Mouse (Mus musculus) spleen, postnatal 4 days (tissue): ENCODE data around the gene Tulp1.
A peak's percentile ranks its signal among the peaks of the same experiment; 100 is the strongest.
"Not testable (repeated sequence)": the region's sequence is repeated elsewhere in the genome, so short reads cannot be mapped to it uniquely, and the experiment has no call there.

Experiments
- DNase-seq, 2 experiments: peaks; one replicate each; pipeline ENCODE4 v3.0.0; 2022; ENCODE audit warnings: low spot score in 2 of 2

Gene Tulp1

DNA sequence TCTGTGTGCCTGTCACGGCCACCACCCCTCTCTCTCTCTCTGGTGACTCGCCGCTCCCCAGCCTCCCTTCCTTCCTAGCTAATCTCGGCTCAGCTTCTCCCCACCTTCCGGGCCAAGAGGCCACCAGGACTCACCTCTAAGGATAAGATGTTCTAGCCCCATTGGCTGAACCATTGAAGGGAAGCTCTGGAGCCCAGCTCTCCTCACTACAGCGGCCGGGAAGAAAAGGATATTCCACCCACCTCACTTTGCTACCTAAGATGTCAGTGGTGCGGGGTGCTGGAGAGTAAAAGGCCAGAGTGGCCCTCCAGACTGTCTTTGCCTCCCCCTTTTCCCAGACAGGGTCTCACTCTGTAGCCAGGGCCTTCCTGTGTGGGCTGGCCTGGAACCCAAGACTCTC lies at the start of gene Tulp1:
Tulp1 (minus strand) TSS at position 101 of the 400 bp plus-strand sequence.
- DNase-seq: no peak

DNA sequence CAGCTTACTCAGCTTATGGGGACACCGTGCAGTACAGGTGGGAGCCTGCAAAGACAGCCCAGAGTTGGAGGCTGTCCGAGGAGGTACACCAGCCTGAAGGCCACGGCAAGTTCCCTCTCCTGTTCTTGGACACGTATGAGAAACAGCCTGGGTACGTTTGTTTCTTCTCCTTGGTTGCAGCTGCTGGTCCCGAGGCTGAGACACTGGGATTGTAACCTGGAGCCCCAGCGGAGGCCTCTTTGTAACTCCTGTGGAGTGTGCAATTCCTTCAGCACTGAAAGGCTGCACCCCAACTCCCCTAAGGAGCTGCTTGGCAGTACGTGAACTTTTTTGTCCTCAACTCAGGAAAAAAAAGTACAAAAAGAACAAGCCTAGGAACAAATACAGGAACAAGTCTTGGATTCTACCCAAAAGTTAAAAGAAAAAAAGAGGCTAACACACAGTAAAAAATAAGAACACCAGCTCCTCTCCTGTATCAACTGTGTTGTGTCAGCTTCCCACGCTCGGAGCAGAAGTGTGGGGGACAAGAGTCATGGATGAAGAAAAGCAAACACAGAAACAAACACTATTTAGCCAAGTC lies 46.4 kb upstream of the Tulp1 start:
- no peak for DNase-seq

DNA sequence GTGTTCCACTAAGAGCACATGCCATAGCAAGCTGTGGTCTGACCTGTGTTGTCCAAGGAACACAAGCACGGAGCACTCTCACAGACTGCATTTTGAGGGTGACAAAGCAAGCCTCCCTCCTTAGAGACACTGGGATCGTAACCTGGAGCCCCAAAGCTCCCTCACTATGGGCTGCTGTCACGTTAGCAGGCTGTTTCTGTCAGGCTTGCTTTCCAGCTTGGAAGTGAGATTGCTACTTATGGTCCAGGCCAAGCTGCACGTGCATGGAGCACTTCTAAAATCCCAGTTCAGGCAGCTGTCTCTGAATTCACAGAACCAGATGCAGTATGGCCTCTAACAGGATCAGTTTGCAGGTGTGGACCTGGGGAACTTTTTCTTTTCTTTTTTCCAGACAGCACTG lies 45.7 kb upstream of the Tulp1 start:
- DNase-seq: no peak

DNA sequence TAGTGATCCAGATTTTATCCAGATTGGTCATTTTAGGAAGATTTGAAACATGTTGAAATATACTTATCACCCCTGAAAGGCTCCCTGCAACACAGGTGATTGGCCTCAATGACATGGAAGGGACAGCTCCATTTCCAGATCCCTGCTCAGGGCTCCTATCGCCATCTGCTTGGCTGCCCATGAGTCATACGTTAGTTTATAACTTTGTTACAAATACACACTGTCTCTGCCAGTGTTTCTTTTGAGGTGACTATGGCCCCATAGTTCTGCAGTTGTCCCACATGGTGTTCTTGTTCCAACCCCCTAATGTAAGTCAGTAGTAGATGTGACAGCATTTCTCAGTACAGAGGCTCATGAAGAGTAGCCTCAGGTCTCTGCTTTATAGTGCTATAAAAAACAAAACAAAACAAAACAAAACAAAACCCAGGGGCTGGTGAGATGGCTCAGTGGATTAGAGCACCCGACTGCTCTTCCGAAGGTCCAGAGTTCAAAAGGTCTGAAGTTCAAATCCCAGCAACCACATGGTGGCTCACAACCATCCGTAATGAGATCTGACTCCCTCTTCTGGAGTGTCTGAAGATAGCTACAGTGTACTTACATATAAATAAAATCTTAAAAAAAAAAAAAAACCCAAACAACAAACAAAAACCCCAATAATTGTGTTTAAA lies 43.4 kb upstream of the Tulp1 start:
- DNase-seq: no peak

DNA sequence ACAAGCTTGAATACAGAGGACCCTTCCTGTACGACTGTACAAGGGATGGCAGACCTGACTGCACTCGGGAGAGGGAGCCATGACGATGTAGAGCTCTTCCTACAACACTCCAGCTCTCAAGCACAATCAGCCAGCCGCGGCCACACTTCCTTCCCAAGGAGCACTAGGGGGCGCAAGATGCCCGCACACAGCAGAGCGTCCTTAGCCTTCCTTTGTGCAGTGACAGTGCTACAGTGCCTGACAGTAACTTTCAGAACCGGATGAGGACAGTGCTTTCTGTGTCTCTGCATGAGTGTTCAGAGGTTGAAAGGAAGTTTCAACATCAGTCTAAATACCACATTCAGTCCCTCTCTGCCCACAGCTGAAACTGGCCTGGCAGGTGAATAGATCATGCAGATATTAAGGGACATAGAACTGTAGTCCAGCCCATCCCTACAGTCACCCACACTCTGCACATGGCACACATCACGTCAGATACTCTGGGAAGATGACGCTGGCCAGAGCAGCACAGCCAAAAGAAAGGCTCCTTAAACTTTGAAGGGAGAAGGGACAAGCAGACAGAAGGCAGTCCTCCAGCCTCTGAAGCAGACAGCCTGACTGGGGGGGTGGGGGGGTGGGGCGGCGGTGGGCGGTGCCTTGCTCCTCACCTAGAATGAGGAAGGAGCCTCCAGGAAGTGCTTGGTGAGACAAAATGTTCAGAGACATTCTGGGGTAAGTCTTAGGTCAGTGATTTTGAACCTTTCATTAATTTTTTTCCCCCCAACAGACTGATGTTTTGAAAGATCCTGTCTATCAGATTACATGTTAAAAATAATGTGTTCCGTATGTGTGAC lies 42.6 kb upstream of the Tulp1 start:
- DNase-seq: peak; percentile 77 to 88

DNA sequence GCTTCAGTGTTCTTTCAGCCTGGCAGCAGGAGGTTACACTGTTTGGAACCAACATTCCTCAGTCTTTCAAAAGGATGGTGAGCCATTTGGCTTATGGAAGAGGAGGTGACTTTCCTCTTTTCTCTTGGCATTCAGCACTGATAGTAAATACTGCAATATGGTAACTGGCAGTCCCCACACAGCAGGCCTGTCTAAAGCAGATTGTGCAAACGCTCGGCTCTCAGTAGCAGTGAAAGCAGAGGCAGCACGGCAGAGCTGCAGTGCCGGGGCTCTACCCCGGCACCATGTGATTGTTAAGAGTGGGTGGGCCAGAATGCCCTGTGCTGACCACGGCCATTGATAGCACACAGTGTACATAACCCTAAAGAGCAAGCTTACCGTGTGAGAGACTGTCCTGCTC lies 41.4 kb upstream of the Tulp1 start:
- no peak for DNase-seq

DNA sequence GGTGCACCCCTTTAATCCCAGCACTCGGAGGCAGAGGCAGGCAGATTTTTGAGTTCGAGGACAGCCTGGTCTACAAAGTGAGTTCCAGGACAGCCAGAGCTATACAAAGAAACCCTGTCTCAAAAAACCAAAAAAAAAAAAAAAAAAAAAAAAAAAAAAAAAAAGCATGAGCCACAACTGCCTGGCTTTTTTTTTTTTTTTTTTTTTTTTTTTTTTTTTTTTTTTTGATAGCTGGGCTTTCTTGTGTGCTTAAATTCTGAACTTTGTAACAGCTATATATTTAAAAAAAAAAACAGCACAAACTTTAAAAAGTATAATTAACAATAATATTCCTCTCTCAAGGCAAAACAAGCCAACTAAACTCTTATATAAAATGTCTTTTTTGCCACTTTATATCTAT lies 39.7 kb upstream of the Tulp1 start:
- not testable (repeated sequence) for DNase-seq

DNA sequence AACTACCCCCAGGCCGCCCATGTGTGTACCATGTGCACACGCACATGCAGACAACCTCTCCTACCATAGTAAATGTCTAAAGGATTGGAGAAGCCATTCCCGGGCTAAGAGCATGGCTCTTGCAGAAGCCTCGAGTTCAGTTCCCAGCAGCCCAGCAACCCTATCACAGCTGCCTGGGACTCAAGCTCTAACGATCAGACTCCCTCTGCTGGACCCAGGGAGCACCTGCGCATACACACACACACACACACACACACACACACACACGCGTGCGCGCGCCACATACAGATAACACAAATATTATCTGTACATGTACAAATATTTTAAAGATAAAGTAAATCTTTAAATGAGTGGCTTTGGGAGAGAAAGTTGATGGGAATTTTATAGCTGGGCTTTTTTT lies 39.3 kb upstream of the Tulp1 start:
- no peak for DNase-seq

DNA sequence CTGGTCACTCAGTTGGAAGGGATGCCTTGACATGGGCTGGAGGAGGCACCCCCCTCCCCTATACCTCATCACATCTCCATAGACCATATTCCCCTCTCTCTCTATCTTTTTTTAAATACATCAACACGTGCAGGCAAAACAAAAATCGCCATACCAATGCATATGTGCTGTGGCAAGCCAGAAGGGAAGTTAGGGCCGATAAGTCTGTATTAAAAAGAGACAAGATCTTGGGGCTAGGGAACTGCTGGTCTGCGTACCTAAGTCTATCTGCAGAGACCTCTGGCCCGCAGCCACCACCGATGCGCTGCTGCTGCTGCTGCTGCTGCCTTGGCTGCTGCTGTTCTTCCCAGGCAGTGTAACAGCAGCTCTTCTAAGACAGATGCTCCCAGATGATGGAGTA lies 30.0 kb upstream of the Tulp1 start:
- no peak for DNase-seq

DNA sequence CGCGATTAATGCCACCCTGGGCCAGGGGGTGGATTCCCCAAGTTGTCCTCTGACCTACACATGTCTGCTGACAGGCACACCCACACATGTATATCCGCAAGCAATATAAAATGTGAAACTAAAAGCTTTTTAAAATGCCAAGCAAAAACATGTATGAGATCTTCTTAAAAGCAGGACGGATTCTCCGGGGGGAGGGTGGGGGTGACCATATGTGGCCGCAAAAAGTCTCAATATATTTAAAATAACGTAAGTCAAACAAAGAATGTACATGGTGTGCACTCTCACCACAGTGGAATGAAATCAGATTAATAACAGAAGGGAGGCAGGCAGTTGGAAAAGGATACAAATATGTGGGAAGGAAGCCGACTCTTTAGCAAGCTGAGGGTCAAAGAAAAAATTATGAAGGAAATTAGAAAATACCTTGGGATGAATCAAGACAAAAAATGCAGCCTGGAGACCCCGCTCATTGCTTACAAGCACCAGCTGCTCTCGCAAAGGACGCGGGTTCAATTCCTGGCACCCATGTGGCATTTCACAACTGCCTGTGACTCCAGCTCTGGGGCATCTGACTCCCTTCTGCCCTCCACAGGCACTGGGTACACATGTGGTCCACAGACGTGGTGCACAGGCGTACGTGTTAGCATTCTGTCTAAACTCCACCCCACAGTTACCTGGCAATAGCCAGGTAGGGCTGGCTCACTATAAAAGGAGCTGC lies 29.2 kb upstream of the Tulp1 start:
- DNase-seq: no peak

DNA sequence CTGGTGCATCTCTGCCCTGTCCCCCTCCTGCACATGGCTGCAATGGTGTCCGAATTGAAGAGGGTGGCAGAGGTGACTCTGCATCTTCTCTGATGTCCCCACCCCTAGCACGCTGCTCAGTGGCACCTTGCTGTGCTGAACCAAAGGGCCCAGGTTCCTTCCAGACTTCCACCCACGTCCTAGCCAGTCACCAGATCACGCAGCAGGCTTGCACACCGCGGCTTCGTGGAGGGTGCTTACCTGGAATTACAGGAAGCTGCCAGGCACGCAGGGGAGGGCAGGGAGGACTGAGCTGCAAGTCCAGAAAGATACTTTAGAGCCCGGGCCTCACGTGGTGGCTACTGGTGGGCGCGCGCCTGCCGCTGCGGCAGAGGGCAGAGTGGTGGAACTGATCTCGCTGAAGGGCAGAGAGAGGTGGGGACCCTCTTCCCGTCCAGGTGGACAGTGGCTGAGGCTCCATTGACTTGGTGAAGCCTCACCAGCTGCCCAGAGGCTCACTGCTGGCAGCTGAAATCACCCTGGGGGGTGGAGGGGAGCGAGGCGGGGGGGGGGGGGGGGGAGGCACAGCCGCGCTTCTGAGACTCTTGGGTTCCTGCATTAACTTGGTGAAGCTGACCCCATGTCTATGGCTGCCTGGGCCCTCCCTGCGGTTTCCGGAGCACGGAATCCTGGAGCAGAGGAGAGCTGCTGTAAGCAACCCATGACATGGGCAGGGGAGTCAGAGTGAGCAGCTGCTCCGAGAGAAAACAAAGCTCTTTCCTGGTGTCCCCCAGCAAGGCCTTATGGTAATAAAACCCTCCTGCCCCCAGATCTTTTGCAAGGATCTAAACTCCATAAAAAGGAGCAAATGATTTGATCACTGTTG lies 26.8 kb upstream of the Tulp1 start:
- no peak for DNase-seq

DNA sequence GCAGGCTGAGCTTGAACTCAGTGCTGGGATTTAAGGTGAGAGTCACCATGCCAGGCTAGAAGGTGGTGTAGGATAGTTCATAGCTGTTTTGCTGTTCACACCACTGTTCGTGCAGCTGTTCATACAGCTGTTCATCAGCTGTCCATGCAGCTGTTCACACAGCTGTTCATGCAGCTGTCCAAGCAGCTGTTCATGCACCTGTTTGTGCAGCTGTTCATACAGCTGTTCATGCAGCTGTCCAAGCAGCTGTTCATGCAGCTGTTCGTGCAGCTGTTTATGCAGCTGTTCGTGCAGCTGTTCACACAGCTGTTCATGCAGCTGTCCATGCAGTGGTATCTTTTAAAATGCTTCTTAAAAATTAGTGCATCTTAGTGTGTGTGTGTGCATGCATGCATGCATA lies 23.5 kb upstream of the Tulp1 start:
- no peak for DNase-seq

DNA sequence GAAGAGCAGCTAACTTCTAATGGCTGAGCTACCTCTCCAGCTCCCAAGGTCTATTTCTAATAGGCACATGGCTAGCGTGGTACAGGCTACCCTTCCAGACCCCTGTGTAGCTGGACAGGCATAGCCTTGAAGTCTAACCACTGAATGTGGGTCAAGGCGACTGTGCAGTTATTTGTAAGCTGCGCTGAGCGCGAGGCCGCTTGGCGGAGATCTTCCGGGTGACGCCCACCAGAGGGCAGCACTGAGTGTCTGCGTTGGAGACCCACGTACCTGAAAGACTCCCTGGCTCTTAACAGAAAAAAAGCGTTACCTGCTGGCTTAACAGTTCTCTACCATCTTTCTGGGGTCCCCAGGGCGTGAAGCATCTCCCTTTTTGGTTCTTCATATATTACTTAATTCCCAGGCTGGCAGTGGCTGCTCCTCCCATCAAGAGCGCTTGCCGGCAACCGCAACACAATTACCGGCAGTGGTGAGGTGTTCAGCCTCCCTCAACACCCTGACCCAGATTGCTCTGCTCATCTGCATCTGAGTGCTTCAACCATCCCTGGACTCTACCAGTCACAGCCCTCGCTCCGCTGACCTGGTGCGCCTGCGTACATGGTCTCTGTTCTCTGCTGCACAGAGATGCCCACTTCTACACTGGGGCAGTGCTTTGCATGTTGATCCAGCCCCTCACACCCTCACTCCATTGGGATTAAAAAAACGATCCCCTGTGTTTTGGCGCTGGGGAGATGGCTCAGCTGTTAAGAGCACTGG lies 21.3 kb upstream of the Tulp1 start:
- peak; percentile 75 to 93 for DNase-seq

DNA sequence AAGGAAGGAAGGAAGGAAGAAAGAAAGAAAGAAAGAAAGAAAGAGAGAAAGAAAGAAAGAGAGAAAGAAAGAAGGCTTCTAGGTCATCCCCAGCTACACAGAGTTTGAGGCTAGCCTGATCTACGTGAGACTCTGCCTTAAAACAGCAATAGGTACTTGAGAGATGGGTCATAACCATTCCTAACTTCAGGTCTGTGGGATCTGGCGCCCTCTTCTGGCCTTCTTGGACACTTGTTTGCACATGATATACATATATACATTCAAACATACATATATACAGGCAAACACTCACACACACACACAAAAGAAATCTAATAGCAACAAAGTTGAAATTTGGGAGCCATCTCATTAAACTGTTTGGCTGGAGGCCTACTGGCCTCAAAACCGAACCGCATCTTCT lies 19.3 kb upstream of the Tulp1 start:
- DNase-seq: no peak

DNA sequence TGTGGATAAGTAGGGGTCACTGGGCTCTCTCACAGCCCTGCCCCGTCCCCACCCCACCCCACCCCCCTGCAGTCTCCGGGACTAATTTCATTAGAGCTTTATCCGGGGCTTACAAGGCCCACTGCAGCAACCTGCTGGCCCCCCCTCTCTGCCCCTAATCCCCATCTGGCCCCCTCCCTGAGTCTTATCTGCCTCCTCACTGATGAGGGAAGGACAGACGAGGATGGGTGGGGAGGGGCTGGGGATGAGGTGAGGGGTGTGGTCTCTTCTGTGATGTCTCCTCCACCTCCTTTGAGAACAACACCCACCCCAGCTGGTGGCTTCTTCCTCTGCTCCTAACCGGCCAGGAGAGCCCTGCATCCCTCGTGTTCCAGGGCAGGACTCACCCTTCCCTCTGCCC lies 15.2 kb upstream of the Tulp1 start:
- no peak for DNase-seq

DNA sequence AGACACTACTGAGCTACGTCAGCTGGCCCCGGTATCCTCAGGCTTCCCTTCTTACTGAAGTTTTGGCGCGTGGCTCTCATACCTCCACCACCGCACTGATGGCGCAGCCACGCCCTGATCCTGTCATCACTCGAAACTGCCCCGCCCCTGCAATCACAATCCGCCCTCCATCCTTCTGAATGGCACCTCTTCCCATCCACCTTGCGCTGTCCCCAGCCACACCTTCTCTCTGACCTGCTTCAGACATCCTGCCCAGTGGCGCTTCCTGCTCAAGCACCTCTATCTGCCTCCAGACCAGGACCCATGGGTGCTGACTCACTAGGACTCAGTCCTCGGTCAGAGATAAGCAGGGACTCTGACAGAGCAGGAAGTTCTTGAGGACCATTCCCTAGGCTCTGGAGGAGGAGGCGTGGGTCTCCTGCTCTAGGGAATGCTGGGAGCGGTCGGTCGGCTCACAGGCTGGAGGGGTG lies 10.6 kb upstream of the Tulp1 start:
- DNase-seq: no peak

DNA sequence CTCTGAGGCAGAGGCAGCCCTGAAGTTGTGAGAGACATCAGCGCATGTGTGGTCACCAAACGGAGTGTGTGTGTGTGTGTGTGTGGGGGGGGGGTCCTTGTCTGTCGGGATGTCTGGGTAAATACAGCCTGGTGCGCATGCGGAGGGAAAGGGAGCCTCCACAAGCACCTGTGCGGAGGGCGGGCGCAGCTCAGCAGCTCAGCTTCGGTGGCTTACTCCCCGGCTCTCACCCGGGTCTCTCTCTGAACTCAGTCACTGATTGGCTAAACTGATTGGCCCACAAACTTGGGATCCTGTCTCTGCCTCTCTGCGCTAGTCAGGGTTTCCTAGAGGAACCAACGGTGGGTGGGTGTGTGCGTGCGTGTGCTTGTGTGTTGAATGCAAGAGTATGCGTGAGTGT lies 9.5 kb upstream of the Tulp1 start:
- DNase-seq: no peak

DNA sequence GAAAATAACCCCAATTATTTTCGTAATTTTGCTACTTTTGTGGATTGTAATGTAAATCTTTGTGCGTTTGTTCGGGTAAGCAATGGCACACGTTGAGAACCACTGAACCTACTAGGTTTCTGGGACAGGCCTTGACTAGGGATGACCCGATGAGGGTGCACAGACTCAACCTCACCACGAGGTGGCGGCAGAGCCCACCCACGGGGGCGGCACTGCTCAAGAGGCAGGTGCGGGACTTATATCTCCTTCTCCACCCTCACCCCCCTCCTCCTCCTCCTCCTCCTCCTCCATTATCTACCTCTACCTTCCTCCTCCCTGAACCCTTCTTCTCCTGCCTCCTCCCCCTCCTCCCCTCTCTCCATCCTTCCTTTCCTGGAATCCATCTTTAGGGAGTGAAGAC lies 8.8 kb upstream of the Tulp1 start:
- DNase-seq: peak; percentile 66 to 89

DNA sequence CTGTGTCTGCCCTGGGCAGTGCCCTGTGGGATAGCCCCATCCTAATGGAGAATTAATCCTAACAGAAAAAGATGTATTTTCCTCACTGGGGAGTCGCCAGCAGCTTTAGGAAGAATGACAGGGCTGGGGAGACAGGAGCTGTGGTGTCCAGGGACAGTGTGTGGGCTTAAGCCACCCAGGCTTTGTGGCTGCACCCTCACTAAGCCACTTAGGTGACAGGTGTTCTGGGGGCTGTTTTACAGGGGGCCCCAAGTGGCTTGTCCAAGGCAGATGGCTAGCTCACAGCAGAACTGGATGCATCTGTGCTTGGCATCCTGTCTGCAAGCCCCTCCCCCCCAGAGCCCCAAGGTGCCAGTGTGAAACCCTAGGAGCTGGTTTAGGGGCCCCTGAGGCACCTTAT lies 6.9 kb upstream of the Tulp1 start:
- DNase-seq: no peak

DNA sequence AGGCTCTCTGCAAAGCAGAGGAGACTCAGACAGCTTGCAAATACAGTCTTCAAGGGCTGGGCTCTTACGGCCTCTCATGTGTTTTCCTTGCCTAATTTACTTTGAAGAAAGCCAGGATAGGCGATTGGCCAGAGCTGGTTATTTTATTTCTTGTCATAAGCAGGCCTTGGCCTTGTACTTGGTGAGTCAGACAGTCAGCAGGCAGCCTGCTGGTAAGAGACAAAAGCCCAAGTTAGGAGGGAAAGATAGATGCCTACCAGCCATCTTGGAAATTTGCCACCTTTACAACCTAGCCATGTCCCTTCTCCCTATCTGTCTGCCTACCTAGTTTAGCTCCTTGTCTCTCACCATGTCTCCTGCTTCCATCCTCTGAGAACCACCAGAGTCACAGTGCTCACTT lies 6.3 kb upstream of the Tulp1 start:
- DNase-seq: no peak

DNA sequence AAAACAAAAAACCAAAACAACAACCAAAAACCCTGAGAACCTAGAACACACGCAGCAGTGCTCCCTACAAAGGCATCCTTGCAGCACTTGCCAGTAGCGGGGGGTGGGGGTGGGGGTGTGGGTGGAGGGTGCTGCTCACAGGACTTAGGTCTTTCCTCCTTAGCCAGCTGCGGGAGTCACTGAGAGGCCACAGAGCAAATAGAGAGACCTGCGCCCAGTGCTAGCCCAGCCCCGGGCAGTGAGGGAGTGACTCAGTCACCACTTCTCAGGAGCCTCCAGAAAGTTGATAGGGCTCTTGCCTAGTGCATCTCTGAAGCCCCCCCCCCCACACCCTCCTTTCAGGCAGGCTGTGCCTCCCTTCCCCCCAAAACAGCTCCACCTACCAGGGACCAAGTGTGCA lies 4.0 kb upstream of the Tulp1 start:
- no peak for DNase-seq
